Mouse (Mus musculus): ENCODE measurements around the gene Pde8b. TPM values are rescaled to one million over a fixed set of nuclear protein-coding genes. Genes with fewer than 3 reads are reported as not detected.

The Pde8b gene
- polyA plus RNA-seq, 1 experiment from 2014 or later, result 2.3 TPM

GRCm38 (mm10) chr13:95176399-95176798 is 73.7 kb downstream of the Pde8b start:
- H3K36me3 ChIP-seq (ENCODE audit: control insufficient read depth, insufficient read depth, low read length), result no peaks in the 10 kb centered on the region
- 85% methylated on average over 5 of the region's 5 CpGs for WGBS
- H3K9ac ChIP-seq (ENCODE audit: low read length), result no peak overlapping the region
- peak; percentile 33 for DNase-seq (ENCODE audit: low spot score, missing footprints)
- H3K9me3 ChIP-seq (ENCODE audit: control insufficient read depth, low read length), result no peaks in the 10 kb centered on the region
- no peaks in the 10 kb centered on the region for H3K27me3 ChIP-seq (ENCODE audit: control insufficient read depth, insufficient read depth, low read length)
- H3K4me3 ChIP-seq (ENCODE audit: low read depth, low read length), result no peak overlapping the region
- no peak overlapping the region for H3K4me2 ChIP-seq
- H3K4me1 ChIP-seq (ENCODE audit: control insufficient read depth, insufficient read depth, low read length), result no peaks in the 10 kb centered on the region
- no peak for ATAC-seq (ENCODE audit: low FRiP score)
- H3K27ac ChIP-seq (ENCODE audit: low read depth, low read length), result no peak overlapping the region

GRCm38 (mm10) chr13:95174253-95174652 is 75.9 kb downstream of the Pde8b start:
- H3K4me3 ChIP-seq (ENCODE audit: low read depth, low read length), result no peak overlapping the region
- H3K9me3 ChIP-seq (ENCODE audit: control insufficient read depth, low read length), result no peaks in the 10 kb centered on the region
- DNase-seq (ENCODE audit: low spot score, missing footprints) (peak; percentile 17), ATAC-seq (ENCODE audit: low FRiP score) (no peak)
- 83% methylated on average over 6 of the region's 6 CpGs for WGBS
- no peaks in the 10 kb centered on the region for H3K27me3 ChIP-seq (ENCODE audit: control insufficient read depth, insufficient read depth, low read length)
- no peaks in the 10 kb centered on the region for H3K4me1 ChIP-seq (ENCODE audit: control insufficient read depth, insufficient read depth, low read length)
- H3K9ac ChIP-seq (ENCODE audit: low read length), result no peak overlapping the region
- no peaks in the 10 kb centered on the region for H3K36me3 ChIP-seq (ENCODE audit: control insufficient read depth, insufficient read depth, low read length)
- no peak overlapping the region for H3K27ac ChIP-seq (ENCODE audit: low read depth, low read length)
- no peak overlapping the region for H3K4me2 ChIP-seq

- WGBS, result 91% methylated on average over 4 of the region's 4 CpGs
- DNase-seq (ENCODE audit: low spot score, missing footprints), result peak; percentile 53
These were observed 77.8 kb downstream of the Pde8b start for GRCm38 (mm10) chr13:95172346-95172745.

GRCm38 (mm10) chr13:95160211-95160610 is 89.9 kb downstream of the Pde8b start:
- H3K36me3 ChIP-seq (ENCODE audit: control insufficient read depth, insufficient read depth, low read length), result no peaks in the 10 kb centered on the region
- H3K4me1 ChIP-seq (ENCODE audit: control insufficient read depth, insufficient read depth, low read length), result no peaks in the 10 kb centered on the region
- no peak for ATAC-seq (ENCODE audit: low FRiP score)
- WGBS, result 90% methylated on average over 3 of the region's 3 CpGs
- H3K9ac ChIP-seq (ENCODE audit: low read length), result no peak overlapping the region
- H3K4me3 ChIP-seq (ENCODE audit: low read depth, low read length), result no peak overlapping the region
- no peak overlapping the region for H3K4me2 ChIP-seq
- no peak for DNase-seq (ENCODE audit: low spot score, missing footprints)
- no peaks in the 10 kb centered on the region for H3K9me3 ChIP-seq (ENCODE audit: control insufficient read depth, low read length)
- H3K27ac ChIP-seq (ENCODE audit: low read depth, low read length), result no peak overlapping the region
- no peaks in the 10 kb centered on the region for H3K27me3 ChIP-seq (ENCODE audit: control insufficient read depth, insufficient read depth, low read length)

More at GRCm38 (mm10) chr13:95172346-95172745, 77.8 kb downstream of the Pde8b start:
- ATAC-seq (ENCODE audit: low FRiP score), result no peak
- Histone ChIP-seq H3K4me1 (ENCODE audit: control insufficient read depth, insufficient read depth, low read length) (no peaks in the 10 kb centered on the region), H3K36me3 (ENCODE audit: control insufficient read depth, insufficient read depth, low read length) (no peaks in the 10 kb centered on the region), H3K27ac (ENCODE audit: low read depth, low read length) (no peak overlapping the region), H3K9ac (ENCODE audit: low read length) (no peak overlapping the region), H3K27me3 (ENCODE audit: control insufficient read depth, insufficient read depth, low read length) (no peaks in the 10 kb centered on the region), H3K4me3 (ENCODE audit: low read depth, low read length) (no peak overlapping the region), H3K9me3 (ENCODE audit: control insufficient read depth, low read length) (no peaks in the 10 kb centered on the region), H3K4me2 (no peak overlapping the region)

- Histone ChIP-seq H3K9me3 (ENCODE audit: control insufficient read depth, low read length) (no peaks in the 10 kb centered on the region), H3K4me3 (ENCODE audit: low read depth, low read length) (no peak overlapping the region), H3K27ac (ENCODE audit: low read depth, low read length) (no peak overlapping the region), H3K9ac (ENCODE audit: low read length) (no peak overlapping the region), H3K4me1 (ENCODE audit: control insufficient read depth, insufficient read depth, low read length) (no peaks in the 10 kb centered on the region), H3K4me2 (no peak overlapping the region), H3K27me3 (ENCODE audit: control insufficient read depth, insufficient read depth, low read length) (no peaks in the 10 kb centered on the region), H3K36me3 (ENCODE audit: control insufficient read depth, insufficient read depth, low read length) (no peaks in the 10 kb centered on the region)
- DNase-seq (ENCODE audit: low spot score, missing footprints), result no peak
- WGBS, result 87% methylated on average over 7 of the region's 7 CpGs
- no peak for ATAC-seq (ENCODE audit: low FRiP score)
These were observed 91.2 kb downstream of the Pde8b start for GRCm38 (mm10) chr13:95158986-95159385.

GRCm38 (mm10) chr13:95144746-95145145 is 105.4 kb downstream of the Pde8b start:
- no peaks in the 10 kb centered on the region for H3K9me3 ChIP-seq (ENCODE audit: control insufficient read depth, low read length)
- no peaks in the 10 kb centered on the region for H3K36me3 ChIP-seq (ENCODE audit: control insufficient read depth, insufficient read depth, low read length)
- no peak overlapping the region for H3K27ac ChIP-seq (ENCODE audit: low read depth, low read length)
- no peak for DNase-seq (ENCODE audit: low spot score, missing footprints)
- H3K27me3 ChIP-seq (ENCODE audit: control insufficient read depth, insufficient read depth, low read length), result no peaks in the 10 kb centered on the region
- no peak overlapping the region for H3K9ac ChIP-seq (ENCODE audit: low read length)
- ATAC-seq (ENCODE audit: low FRiP score), result no peak
- no peaks in the 10 kb centered on the region for H3K4me1 ChIP-seq (ENCODE audit: control insufficient read depth, insufficient read depth, low read length)
- H3K4me3 ChIP-seq (ENCODE audit: low read depth, low read length), result no peak overlapping the region
- H3K4me2 ChIP-seq, result no peak overlapping the region

GRCm38 (mm10) chr13:95140460-95141079 is 109.6 kb downstream of the Pde8b start:
- 86% methylated on average over 4 of the region's 4 CpGs for WGBS
- H3K4me2 ChIP-seq, result no peak overlapping the region
- DNase-seq (ENCODE audit: low spot score, missing footprints), result no peak
- H3K9me3 ChIP-seq (ENCODE audit: control insufficient read depth, low read length), result no peaks in the 10 kb centered on the region
- H3K9ac ChIP-seq (ENCODE audit: low read length), result no peak overlapping the region
- no peaks in the 10 kb centered on the region for H3K27me3 ChIP-seq (ENCODE audit: control insufficient read depth, insufficient read depth, low read length)
- no peaks in the 10 kb centered on the region for H3K4me1 ChIP-seq (ENCODE audit: control insufficient read depth, insufficient read depth, low read length)
- H3K4me3 ChIP-seq (ENCODE audit: low read depth, low read length), result no peak overlapping the region
- no peak overlapping the region for H3K27ac ChIP-seq (ENCODE audit: low read depth, low read length)
- H3K36me3 ChIP-seq (ENCODE audit: control insufficient read depth, insufficient read depth, low read length), result no peaks in the 10 kb centered on the region
- ATAC-seq (ENCODE audit: low FRiP score), result no peak

- WGBS, result 90% methylated on average over 7 of the region's 7 CpGs
- H3K36me3 ChIP-seq (ENCODE audit: control insufficient read depth, insufficient read depth, low read length), result no peaks in the 10 kb centered on the region
- H3K27me3 ChIP-seq (ENCODE audit: control insufficient read depth, insufficient read depth, low read length), result no peaks in the 10 kb centered on the region
- ATAC-seq (ENCODE audit: low FRiP score) (no peak), DNase-seq (ENCODE audit: low spot score, missing footprints) (no peak)
- H3K27ac ChIP-seq (ENCODE audit: low read depth, low read length), result no peak overlapping the region
- no peak overlapping the region for H3K4me2 ChIP-seq
- no peak overlapping the region for H3K9ac ChIP-seq (ENCODE audit: low read length)
- no peaks in the 10 kb centered on the region for H3K4me1 ChIP-seq (ENCODE audit: control insufficient read depth, insufficient read depth, low read length)
- no peak overlapping the region for H3K4me3 ChIP-seq (ENCODE audit: low read depth, low read length)
- no peaks in the 10 kb centered on the region for H3K9me3 ChIP-seq (ENCODE audit: control insufficient read depth, low read length)
These were observed 114.6 kb downstream of the Pde8b start for GRCm38 (mm10) chr13:95135326-95136150.

GRCm38 (mm10) chr13:95131848-95132247 is 118.3 kb downstream of the Pde8b start:
- Histone ChIP-seq H3K27ac (ENCODE audit: low read depth, low read length) (no peak overlapping the region), H3K9ac (ENCODE audit: low read length) (no peak overlapping the region), H3K9me3 (ENCODE audit: control insufficient read depth, low read length) (no peaks in the 10 kb centered on the region), H3K27me3 (ENCODE audit: control insufficient read depth, insufficient read depth, low read length) (no peaks in the 10 kb centered on the region), H3K4me1 (ENCODE audit: control insufficient read depth, insufficient read depth, low read length) (no peaks in the 10 kb centered on the region), H3K4me2 (no peak overlapping the region), H3K4me3 (ENCODE audit: low read depth, low read length) (no peak overlapping the region), H3K36me3 (ENCODE audit: control insufficient read depth, insufficient read depth, low read length) (no peaks in the 10 kb centered on the region)
- no peak for ATAC-seq (ENCODE audit: low FRiP score)
- DNase-seq (ENCODE audit: low spot score, missing footprints), result no peak
- WGBS, result 54% methylated on average over 4 of the region's 4 CpGs

All from midbrain, embryonic 11.5 days (tissue).